Mouse (Mus musculus) ovary, postnatal 36 days (tissue): ENCODE results near the gene Bco1.

Experiments
- DNase-seq: peaks from one replicate; pipeline ENCODE4 v3.0.0; 2022; ENCODE audit warnings: low spot score, mixed read lengths

The Bco1 gene

DNA sequence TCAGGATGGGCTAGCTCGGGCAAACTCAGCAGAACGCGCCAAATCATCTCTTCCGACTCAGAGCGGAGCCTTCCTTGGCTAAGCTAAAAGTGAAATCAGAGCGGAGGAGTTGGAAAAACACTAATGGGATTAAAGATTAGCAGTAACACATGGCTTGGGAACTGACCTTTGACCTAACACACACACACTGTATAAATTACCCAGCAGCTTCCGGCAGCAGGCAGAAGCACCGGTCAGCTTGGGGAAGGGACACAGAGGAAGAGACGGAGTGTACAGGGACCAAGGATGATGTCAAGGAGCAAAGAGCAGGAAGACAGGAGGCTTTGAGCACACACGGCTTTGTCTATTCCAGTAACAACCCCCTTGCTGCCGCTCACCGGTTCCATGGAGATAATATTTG is at the start of gene Bco1:
TSS of gene Bco1 (plus strand) at position 208 of the 400 bp plus-strand sequence.
- DNase-seq, result no peak

DNA sequence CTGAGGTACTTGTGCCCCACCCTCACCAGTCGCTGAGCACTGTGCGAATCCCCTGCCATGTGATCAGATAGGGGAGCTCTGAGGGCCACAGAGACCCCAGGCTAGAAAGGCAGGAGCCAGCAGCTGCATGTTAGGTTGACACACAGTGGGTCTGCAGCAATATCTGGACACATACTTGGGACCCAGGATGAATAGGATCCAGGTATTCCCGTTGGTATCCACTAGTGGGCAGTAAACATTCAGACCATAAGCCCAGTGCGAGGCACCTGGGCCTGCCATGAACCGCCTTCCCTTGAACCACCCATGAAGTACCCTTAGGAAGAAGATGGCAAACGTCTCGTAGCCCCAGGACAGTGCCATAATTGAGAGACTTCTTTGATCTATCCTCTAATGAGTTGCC is 46.2 kb upstream of the Bco1 start:
- DNase-seq, result no peak

DNA sequence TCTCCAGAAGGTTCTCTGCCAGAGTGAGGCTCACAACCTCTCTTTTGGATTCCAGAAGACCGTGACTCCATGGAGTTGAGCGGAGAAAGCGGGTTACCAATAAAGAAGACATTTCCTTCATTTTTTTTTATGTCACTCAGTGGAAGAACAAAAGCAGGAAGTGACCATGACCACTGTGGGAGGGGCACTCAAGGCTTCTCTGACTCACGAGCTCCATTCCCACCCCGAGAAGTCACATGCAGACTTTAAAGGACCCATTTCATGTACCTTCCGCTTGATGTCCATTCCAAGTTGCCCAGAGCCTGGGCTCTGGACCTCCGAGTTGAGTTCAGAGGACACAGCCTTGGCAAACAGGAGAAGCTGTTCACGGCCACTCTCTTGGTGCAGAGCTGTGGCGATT is 44.9 kb upstream of the Bco1 start:
- no peak for DNase-seq

DNA sequence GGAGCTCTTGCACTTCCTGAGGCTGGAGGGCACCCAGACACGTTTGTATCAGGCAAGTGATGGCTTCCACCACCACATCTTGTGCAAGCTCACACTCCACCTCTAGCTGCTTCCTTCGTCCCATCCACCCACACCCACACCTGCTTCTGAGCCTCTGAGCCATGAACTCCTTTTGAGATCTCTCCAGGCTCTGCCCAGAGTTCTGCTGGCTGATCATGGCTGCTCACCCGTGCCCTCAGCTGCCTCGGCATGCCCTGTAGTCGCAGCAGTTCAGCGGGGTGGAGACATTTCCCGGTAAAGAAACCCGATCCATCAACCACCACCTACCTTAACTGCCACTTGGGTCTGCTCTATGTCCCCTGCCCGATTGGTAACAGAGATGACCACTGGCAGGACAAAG is 44.3 kb upstream of the Bco1 start:
- no peak for DNase-seq

DNA sequence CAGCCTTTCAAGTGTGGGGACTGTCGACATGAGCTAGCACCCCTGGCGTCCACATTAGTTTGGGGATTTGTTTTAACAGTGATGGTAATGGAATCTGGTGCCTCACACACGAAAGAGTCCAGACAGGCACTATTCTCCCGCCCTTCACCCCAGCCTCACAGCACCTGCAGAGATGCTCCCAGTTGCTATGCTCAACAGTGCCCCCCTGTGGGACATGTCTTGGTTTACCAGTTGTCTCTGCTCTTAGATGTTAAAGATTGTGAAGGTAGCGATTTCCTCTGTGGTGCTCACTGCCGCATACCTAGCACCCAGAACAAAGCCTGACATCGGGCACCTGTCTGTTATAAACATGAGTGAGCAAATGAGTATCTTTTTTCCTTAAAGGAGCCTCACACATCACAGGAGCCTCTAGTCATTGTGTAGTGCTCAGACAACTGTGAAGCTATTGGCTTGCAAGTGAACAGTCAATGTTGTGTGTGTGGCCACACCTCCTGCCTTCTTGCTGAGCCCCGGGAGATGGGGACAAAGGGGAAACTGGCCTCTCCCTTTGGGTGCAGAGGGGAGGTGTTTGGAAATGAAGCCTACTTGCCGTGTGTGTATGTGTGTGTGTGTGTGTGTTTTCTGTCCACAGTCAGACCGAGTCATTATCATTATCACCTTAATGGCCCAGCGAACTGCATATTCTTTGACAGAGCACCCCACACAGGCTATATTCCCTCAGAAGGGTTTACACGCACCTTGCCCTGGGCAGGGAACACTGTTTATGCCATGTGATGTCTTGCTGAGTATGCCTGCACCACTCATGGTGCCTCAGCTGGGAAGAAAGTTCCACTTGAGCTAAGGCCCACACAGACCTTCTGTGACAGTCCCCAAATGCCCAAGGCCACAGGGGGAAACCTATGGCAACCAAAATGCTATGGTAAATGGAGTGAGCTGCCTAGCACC is 42.2 kb upstream of the Bco1 start:
- DNase-seq, result peak; percentile 21

DNA sequence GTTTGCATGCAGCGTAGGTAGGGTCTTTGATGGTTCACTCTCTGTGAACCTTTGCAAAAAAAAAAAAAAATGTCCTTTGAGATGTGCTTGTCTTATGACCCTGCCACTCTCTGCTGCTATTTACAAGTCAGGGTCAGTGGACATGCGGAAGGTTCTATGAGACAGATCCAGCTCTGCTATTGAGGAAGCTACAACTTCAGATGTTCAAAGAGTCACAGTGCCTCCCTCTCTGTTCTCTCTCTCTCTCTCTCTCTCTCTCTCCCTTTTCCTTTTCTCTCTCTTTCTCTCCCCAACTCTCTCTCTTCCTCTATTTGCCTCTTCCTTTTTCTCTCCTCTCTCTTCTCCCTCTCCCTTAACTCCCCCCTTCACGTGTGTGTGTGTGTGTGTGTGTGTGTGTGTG is 41.5 kb upstream of the Bco1 start:
- no peak for DNase-seq

DNA sequence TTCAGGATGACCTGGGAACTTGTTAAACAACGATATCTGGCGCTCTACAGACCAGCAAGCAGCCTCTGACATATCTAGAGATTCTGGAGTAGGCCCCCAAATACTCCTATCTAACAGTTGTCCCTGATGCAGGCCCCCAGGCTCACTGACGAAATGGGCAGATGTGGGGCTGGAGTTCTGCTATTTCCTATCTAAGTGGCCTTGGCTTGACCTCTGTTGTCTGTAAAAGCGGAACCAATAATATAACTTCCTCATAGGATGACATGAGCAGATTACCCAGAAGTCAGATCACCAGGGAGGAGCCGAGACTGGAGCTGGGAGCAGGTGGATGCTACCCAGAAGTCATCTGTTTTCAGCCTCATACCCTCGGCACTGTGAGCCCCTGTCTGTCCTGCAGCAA is 40.6 kb upstream of the Bco1 start:
- no peak for DNase-seq

DNA sequence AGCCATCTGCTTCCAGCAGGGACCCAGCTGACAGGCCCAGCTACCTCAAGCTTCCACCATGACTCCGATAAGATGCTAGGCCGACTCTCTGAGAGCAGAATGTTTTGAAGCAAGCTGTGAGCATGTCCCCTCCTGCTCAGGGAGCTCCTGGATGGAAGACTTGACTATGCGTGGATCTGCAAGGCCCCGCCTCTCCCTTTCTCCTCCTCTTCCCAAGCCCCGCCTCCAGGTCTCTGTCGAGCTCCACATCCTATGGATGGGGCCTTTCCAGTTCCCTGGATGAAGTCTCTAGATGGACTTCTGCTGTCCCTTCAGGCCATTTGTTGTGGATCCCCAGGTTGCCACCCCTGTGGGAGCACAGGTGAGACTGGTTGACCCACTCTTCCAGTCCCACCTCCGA is 36.6 kb upstream of the Bco1 start:
- no peak for DNase-seq

DNA sequence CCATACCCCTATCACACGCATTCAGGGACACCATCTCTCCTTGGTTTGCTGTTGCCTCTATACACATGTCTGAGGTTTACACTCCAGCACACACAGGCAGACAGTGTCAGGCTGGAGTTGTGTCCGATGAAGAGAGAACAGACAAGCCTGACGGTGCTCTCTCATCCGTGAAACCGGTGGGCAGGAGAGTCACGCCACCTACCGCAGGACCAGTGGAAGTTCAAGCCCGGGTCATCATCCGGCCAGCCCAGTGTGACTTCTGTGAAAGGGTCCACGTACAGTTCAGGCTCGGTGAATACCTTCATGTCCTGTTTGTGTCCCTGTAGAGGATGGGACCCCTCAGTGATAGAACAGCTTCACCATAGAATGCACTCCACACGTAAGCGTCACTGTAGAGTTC is 35.3 kb upstream of the Bco1 start:
- no peak for DNase-seq

DNA sequence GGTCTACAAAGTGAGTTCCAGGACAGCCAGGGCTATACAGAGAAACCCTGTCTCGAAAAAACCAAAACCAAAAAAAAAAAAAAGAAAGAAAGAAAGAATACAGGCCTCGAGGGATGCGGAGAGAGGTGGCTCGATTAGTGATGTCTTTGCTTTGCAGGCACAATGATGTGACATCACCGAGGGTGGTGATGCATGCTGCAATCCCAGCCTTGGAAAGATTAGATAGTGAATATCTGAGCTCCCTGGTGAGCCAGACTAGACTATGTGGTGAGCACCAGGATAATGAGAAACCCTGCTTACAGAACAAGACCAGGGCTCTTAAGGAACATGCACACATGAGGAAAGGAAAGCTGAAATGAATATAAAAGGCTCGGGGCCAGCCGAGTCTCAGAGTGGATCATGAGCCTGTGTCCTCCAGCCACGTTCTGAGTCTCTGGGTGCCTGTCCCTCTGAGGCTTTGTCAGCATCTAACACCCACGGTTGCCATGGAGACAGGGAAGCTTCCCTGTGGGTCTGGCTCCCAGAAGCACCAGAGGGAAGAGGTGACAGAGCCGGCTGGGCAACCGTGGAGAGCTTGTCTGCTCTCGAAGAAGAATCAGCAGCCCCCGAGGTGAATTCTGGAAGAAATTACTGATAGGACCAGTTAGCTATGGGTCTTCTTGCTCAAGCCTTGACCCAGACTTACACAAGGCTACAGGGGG is 34.3 kb upstream of the Bco1 start:
- DNase-seq, result no peak

DNA sequence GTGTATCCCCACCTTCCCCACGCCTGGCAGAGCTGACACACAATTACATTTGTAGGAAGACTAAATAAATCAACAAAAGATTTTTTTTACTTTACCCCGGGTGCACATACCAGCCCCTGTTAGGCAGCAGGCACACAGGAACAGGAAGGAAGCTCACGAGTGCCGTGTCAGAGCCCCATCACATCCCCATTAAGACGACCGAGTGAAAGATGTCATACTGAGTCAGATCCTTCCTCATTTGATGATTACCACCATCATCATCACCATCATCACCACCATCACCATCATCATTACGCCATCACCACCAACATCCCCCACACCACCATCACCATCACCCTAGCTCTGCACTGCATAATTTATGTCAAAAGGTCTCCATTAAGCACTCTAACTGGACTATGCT is 28.7 kb upstream of the Bco1 start:
- no peak for DNase-seq

DNA sequence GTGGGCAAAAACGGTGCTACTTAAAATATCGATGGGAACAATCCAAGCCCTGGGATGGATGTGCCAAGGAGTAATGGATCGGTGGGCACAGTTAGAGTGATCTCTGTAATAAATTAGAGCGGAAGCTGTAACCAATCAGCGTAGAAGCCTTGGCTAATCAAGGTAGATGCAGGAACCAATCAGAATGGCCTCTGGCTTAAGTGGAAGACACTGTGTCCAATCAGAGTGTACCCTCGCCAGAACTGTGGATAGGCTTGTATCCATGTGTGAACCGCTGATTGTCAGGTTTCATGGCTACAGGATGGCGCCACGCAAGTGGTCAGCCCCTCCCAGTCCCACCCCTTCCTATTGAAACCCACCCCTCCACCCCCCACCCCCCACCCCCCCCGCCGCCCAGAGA is 28.3 kb upstream of the Bco1 start:
- DNase-seq, result no peak

DNA sequence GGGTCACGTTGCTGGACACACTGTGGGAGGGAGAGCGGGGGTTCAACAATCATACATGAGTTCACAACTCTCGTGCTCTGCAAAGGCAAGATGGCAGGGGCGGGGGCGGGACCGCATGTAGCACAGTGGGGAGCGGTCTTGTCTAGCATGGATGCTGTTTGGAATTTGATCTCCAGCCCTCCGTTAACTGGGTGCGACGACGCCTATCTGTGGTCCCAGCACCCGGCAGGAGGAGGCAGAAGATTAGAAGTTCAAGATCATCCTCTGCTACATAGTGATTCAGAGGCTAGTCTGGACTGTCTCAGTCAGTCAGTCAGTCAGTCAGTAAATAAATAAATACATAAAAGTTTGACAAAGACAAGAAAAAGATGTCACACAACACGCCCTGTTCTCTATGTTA is 27.4 kb upstream of the Bco1 start:
- DNase-seq, result no peak

DNA sequence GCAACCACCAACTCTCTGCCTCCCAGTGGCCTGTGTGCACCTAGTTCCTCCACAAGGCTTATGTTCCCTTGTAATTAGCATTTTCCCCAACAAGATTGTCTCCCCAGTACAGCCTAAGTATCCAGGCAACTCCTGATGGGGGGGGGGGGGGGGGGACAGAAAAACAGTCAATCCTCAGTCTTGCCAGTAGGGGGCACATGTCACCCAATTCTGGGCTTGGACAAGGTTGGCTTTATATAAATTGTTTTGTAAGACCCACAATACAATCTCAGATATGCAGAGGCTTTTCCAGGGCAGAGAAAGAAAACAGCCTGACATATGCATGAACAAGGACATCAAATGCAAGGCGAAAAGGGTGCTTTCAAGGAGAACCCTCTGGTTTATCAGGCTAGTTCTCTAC is 25.9 kb upstream of the Bco1 start:
- no peak for DNase-seq

DNA sequence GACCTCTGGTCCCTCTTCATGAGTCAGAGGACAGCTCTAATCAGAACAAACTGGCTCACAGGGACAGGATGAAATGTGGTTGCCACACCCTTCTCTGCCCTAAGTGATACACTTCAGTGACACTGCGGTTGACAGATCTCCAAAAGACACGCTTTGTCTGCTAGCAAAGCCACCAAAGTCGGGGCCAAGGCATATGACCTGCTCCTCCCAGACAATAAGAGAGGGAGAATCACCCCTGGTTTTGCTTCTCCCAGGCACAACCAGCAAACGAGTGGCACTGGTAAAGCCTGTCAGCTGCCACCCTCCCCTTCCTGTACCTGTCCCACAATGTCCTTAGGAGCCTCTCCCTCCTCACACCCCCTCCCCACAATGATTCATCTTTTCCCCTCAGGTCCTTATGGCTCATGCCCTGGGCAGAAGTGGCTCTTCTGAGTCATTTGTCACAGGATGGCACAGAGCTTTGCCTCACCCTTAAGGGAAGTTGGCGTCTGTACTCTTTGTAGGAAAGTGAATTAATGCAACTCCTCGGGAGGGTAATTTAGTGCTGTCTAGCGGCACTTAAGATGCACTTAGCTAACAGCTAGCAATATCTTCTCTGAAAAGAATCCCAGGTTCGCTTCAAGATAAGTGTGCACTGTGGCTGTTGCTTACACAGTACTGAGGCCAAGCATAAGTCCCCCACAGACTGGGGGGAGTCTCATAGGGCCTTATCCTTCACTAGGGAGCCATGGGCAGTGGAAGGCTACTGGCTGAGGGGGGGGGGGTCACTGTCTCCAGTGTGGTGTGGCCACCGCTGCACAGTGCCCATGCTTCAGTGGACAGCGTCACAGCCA is 21.1 kb upstream of the Bco1 start:
- DNase-seq, result no peak

DNA sequence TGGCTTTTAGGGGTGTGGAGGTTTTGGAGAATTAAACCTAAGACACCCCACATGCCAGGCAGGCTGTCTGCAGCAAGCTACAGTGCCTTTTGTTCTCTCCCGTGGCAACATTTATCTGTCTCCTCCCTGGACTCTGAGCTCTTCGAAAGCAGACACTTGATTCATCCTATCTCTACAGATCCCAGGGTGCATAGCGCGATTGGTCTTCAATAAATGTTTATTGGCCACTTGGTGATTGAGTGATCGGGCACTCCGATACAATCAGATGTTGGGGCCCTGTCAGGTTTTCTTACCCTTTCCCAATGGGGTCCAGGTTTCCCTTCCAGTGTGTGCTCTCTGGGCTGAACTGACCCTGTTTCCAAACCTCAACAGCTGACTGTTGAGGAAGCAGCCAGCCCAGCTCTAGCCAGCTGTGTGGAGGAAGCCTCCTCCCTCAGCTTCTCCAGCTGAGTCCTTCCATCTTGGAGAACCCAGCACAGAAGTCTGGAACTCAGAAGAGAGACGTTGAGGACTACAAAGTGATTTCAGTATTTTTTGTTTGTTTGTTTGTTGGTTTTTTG is 17.2 kb upstream of the Bco1 start:
- no peak for DNase-seq

DNA sequence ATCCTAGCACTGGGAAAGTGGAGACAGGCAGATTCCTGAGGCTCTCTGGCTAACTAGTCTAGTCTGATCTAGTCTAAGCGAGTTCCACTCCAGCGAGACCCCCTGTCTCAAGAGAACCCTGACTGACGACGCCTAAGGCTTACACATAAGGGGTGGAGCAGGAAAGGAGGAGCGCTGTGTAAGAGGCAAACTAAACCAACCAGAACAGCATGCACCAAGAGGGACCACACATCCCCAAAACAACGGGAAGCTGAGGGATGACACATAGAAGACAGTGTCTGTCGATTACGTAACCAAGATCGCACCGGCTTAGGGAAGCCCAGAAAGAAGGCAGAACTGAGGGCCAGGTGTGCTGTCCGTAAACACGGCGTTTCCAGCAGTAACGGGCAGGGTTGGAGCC is 16.0 kb upstream of the Bco1 start:
- no peak for DNase-seq

DNA sequence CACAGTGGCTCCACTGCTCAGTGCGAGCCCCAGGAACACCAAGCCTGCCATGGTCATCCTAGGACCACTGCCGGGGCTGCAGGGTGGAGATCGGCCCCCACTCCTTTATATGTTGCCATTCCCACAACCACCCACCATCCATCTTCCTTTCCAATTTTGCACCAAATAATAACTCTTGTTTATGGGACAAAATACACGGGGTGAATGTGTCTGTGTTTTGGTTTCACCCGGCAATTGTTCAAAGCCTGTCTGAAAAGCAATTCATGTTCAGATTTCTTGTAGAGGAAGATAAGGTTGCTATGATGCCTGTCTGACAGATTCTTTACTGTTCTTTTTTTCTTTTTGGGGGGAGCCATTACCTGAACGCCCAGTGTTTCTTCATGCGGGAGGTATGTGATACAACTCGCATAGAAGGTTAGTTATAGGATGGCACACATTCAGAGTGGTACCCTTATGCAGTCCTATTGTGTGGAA is 13.2 kb upstream of the Bco1 start, which contains the start of gene Pkd1l2:
TSS of gene Pkd1l2 (minus strand) at position 51 of the 474 bp plus-strand sequence.
- DNase-seq, result no peak

DNA sequence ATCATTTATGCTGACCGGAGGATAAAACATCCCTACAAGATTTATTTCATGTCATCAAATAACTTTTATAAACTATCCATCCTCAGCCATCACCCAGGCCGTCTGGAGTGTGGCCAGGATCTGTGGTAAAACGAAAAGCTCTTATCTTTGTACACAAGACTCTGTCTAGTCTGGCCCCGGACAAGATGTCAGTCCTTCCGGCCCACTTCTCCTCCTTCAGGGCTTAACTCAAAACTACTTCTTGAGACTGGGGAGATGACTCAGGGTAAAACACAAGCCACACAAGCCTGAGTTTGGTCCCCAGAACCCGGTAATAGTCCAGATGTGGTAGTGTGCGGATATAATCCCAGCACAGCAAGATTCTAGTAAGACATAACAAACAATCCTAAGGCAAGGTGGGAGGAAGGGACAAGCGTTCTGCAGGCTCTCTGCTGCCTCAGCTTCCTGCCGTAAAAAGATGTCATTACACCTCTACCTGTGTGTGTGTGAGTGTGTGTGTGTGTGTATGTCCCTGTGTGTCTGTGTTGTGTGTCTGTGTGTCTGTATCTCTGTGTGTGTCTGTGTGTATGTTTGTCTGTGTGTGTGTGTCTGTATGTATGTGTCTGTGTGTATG is 12.6 kb upstream of the Bco1 start:
- DNase-seq, result no peak

DNA sequence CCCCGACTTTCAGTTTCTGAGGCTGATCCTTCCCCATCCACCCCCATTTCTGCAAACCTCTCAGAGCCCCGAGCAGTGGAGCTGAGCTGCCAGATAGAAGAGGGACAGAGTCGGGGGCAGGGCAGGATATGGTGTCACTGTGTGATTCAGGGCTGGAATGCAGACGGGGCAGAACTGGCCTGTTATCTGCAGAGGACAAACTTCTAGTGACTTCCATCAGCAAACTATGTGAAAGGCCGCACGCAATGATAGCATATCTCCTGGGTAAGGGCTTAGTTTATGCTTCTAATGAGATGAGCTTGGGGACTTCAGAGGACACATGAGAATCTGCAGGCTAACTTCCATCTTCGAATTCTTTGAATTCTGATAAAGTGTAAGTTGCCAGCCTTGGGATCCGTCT is 10.1 kb upstream of the Bco1 start:
- peak; percentile 26 for DNase-seq

DNA sequence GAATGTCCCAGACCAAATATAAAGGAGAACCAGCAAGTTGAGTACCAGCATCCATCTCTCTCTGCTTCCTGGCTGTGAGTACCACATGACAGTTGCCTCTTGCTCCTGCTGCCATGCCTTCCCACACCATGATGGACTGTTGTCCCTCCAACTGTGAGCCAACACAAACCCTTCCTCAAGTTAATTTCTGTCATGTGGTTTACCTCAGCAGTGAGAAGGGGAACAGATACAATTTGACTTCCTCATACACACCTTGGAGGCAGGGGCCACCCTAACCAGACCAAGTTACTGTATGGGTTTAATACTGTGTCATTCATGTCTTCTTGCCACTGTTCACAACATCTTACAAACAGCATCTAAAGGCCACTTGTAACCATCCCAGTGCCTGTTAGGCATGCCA is 8.6 kb upstream of the Bco1 start:
- DNase-seq, result no peak

DNA sequence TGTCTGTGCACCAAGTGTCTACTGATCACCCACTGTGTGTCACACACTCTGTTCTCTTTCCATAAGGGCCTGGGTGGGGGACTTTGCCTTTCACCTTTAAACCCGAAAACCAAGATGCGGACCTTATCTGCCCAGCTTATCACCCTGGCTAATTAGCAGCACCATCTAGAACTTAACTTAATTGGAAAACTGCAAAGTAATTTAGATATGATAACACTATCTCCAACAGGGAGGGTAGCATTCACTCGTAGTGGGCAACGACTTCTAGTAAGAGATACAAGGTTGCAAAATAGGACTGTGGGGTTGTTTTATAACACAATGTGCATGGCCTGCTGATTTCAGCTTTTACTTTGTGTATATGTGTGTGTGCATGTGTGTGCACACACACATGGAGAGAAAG is 5.9 kb upstream of the Bco1 start:
- no peak for DNase-seq
